Mouse (Mus musculus) liver, embryonic 14.5 days (tissue): ENCODE results near the gene Gm28051.

ENCODE experiments used
- CTCF ChIP-seq: IDR thresholded peaks from 2 replicates; pipeline ENCODE4 v1.5.1; 2016; ENCODE audit warnings: antibody characterized with exemption, low read depth, control low read depth
- EP300 ChIP-seq: IDR thresholded peaks from 2 replicates; pipeline ENCODE4 v1.6.1; 2016; ENCODE audit warnings: antibody characterized with exemption, low read depth

GRCm38 (mm10) chr12:102682722-102683299, 74.8 kb downstream of the Gm28051 start:
- TF ChIP-seq CTCF (no peak), EP300 (no peak)
